Mouse (Mus musculus) stomach, embryonic 15.5 days (tissue): ENCODE measurements around the gene Uaca. TPM values are rescaled to one million over a fixed set of nuclear protein-coding genes. Genes with fewer than 3 reads are reported as not detected.

Source experiments
- ATAC-seq: fragments of 200-750 bp; cut with Nextera tagmentation; 2 replicates; pipeline ENCODE4 v1.8.0; 2017; ENCODE audit warnings: low read depth, moderate number of reproducible peaks, moderate TSS enrichment; ENCODE audit not compliant: insufficient read depth, low FRiP score
- H3K27ac ChIP-seq: fragments of 300-500 bp; sonication (generic); 2 replicates; pipeline ENCODE4 v1.5.1; 2015; ENCODE audit warnings: mild to moderate bottlenecking, inconsistent platforms
- H3K27me3 ChIP-seq: fragments of 300-500 bp; sonication (generic); replicated peaks from 2 replicates; pipeline ENCODE4 v1.6.1; 2015; ENCODE audit warnings: inconsistent platforms
- H3K36me3 ChIP-seq: fragments of 300-500 bp; sonication (generic); 2 replicates; pipeline ENCODE4 v1.6.1; 2015; ENCODE audit warnings: inconsistent platforms
- H3K4me1 ChIP-seq: fragments of 300-500 bp; sonication (generic); 2 replicates; pipeline ENCODE4 v1.6.1; 2015; ENCODE audit warnings: inconsistent platforms
- H3K4me2 ChIP-seq: fragments of 300-500 bp; sonication (generic); 2 replicates; pipeline ENCODE4 v1.6.1; 2015; ENCODE audit warnings: mild to moderate bottlenecking, inconsistent platforms
- H3K4me3 ChIP-seq: fragments of 300-500 bp; sonication (generic); replicated peaks from 2 replicates; pipeline ENCODE4 v1.5.1; 2015; ENCODE audit warnings: inconsistent platforms
- H3K9ac ChIP-seq: fragments of 300-500 bp; sonication (generic); 2 replicates; pipeline ENCODE4 v1.6.1; 2015; ENCODE audit warnings: inconsistent platforms
- H3K9me3 ChIP-seq: fragments of 300-500 bp; sonication (generic); 2 replicates; pipeline ENCODE4 v1.6.1; 2016; ENCODE audit warnings: inconsistent platforms
- WGBS: fragments of 180-500 bp; shearing (Covaris S2); methylation state at CpG from one replicate; pipeline ENCODE4 v1.1.7; 2015; 5-methylcytosine and 5-hydroxymethylcytosine counted together
- polyA plus RNA-seq: library from polyadenylated mRNA; unstranded; fragments of >200 nt; fragmentation: Nextera tagmentation; extraction: Ambion mirVana; gene quantifications from 2 replicates; pipeline ENCODE4 v1.2.1, GENCODE M21; 2015

Gene Uaca
- polyA plus RNA-seq, 1 experiment from 2014 or later, result 36.1 TPM

- no peaks in the 10 kb centered on the region for H3K27me3 ChIP-seq
- 0 out of 2 replicates have a peak, but pooled peaks cover 2% of the 10 kb centered on the region for H3K4me1 ChIP-seq
- H3K4me2 ChIP-seq, result no peak overlapping the region
- H3K4me3 ChIP-seq, result no peak overlapping the region
- no peak overlapping the region for H3K9ac ChIP-seq
- ATAC-seq, result no peak
- no peak overlapping the region for H3K27ac ChIP-seq
- 88% methylated on average over 4 of the region's 4 CpGs for whole genome bisulfite sequencing
- H3K36me3 ChIP-seq, result peaks cover 4% of the 10 kb centered on the region; the same call in 1 of the 2 replicates
- H3K9me3 ChIP-seq, result no peaks in the 10 kb centered on the region
Observed at GRCm38 (mm10) chr9:60821501-60821900, 27.2 kb downstream of the Uaca start.

GRCm38 (mm10) chr9:60822681-60823080 is 28.3 kb downstream of the Uaca start:
- no peak overlapping the region for H3K27ac ChIP-seq
- peaks cover 4% of the 10 kb centered on the region; the same call in 1 of the 2 replicates for H3K36me3 ChIP-seq
- no peak overlapping the region for H3K4me3 ChIP-seq
- H3K9ac ChIP-seq, result no peak overlapping the region
- no peaks in the 10 kb centered on the region for H3K9me3 ChIP-seq
- WGBS, result 82% methylated on average over 6 of the region's 6 CpGs
- H3K4me1 ChIP-seq, result no peaks in the 10 kb centered on the region
- no peak overlapping the region for H3K4me2 ChIP-seq
- no peaks in the 10 kb centered on the region for H3K27me3 ChIP-seq
- no peak for ATAC-seq

GRCm38 (mm10) chr9:60825506-60825905 is 31.2 kb downstream of the Uaca start:
- no peak overlapping the region for H3K9ac ChIP-seq
- no peak overlapping the region for H3K4me2 ChIP-seq
- 94% methylated on average over 7 of the region's 7 CpGs for WGBS
- no peaks in the 10 kb centered on the region for H3K9me3 ChIP-seq
- H3K4me3 ChIP-seq, result no peak overlapping the region
- no peak for ATAC-seq
- peaks cover 4% of the 10 kb centered on the region; the same call in 1 of the 2 replicates for H3K36me3 ChIP-seq
- no peaks in the 10 kb centered on the region for H3K27me3 ChIP-seq
- no peak overlapping the region for H3K27ac ChIP-seq
- no peaks in the 10 kb centered on the region for H3K4me1 ChIP-seq

GRCm38 (mm10) chr9:60826759-60827158 is 32.4 kb downstream of the Uaca start:
- WGBS, result 61% methylated on average over 7 of the region's 7 CpGs
- Histone ChIP-seq H3K9ac (no peak overlapping the region), H3K9me3 (no peaks in the 10 kb centered on the region), H3K27me3 (no peaks in the 10 kb centered on the region), H3K36me3 (peaks cover 4% of the 10 kb centered on the region; the same call in 1 of the 2 replicates), H3K4me3 (no peak overlapping the region), H3K27ac (no peak overlapping the region), H3K4me2 (no peak overlapping the region), H3K4me1 (no peaks in the 10 kb centered on the region)
- no peak for ATAC-seq

DNA sequence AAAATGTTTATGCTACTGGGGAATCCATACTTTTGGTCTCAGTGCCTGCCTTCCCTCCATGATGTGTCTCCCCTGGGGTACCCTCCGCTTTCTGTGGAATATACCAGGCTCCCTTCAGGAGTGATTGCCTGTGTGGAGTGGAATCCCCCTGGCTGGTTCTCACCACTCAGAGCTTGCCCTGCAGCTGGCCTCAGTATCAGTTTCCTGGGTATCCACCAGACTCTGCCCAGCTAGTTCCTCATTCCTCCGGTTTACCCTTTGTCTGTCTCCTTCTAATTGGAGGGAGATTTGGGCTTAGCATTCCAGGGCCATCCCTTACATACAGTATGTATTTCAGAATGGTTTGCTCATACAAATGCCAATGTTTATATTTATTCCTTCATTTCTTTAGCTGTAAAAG is 33.9 kb downstream of the Uaca start:
- H3K9me3 ChIP-seq, result no peaks in the 10 kb centered on the region
- no peaks in the 10 kb centered on the region for H3K4me1 ChIP-seq
- ATAC-seq, result no peak
- H3K36me3 ChIP-seq, result 0 out of 2 replicates have a peak, but pooled peaks cover 3% of the 10 kb centered on the region
- 67% methylated on average over 2 of the region's 2 CpGs for WGBS
- no peak overlapping the region for H3K27ac ChIP-seq
- H3K4me3 ChIP-seq, result no peak overlapping the region
- no peak overlapping the region for H3K9ac ChIP-seq
- no peak overlapping the region for H3K4me2 ChIP-seq
- no peaks in the 10 kb centered on the region for H3K27me3 ChIP-seq

- ATAC-seq, result no peak
- H3K4me3 ChIP-seq, result no peak overlapping the region
- no peaks in the 10 kb centered on the region for H3K4me1 ChIP-seq
- no peaks in the 10 kb centered on the region for H3K9me3 ChIP-seq
- H3K9ac ChIP-seq, result no peak overlapping the region
- no peaks in the 10 kb centered on the region for H3K36me3 ChIP-seq
- 72% methylated on average over 4 of the region's 4 CpGs for WGBS
- no peak overlapping the region for H3K4me2 ChIP-seq
- no peak overlapping the region for H3K27ac ChIP-seq
- no peaks in the 10 kb centered on the region for H3K27me3 ChIP-seq
Observed at GRCm38 (mm10) chr9:60829610-60830009, 35.3 kb downstream of the Uaca start.

- 47% methylated on average over 3 of the region's 3 CpGs for WGBS
- no peaks in the 10 kb centered on the region for H3K9me3 ChIP-seq
- no peak overlapping the region for H3K4me2 ChIP-seq
- no peak for ATAC-seq
- H3K27ac ChIP-seq, result no peak overlapping the region
- H3K36me3 ChIP-seq, result no peaks in the 10 kb centered on the region
- no peak overlapping the region for H3K9ac ChIP-seq
- H3K4me1 ChIP-seq, result no peaks in the 10 kb centered on the region
- H3K27me3 ChIP-seq, result no peaks in the 10 kb centered on the region
- no peak overlapping the region for H3K4me3 ChIP-seq
Observed at GRCm38 (mm10) chr9:60830079-60830478, 35.7 kb downstream of the Uaca start.

- WGBS, result 84% methylated on average over 8 of the region's 8 CpGs
- 0 out of 2 replicates have a peak, but pooled peaks have one; percentile 18 for ATAC-seq
- Histone ChIP-seq H3K27me3 (no peaks in the 10 kb centered on the region), H3K9me3 (no peaks in the 10 kb centered on the region), H3K4me2 (no peak overlapping the region), H3K36me3 (no peaks in the 10 kb centered on the region), H3K4me1 (peaks cover 6% of the 10 kb centered on the region), H3K4me3 (no peak overlapping the region), H3K27ac (no peak overlapping the region), H3K9ac (no peak overlapping the region)
Observed at GRCm38 (mm10) chr9:60832233-60832632, 37.9 kb downstream of the Uaca start.

DNA sequence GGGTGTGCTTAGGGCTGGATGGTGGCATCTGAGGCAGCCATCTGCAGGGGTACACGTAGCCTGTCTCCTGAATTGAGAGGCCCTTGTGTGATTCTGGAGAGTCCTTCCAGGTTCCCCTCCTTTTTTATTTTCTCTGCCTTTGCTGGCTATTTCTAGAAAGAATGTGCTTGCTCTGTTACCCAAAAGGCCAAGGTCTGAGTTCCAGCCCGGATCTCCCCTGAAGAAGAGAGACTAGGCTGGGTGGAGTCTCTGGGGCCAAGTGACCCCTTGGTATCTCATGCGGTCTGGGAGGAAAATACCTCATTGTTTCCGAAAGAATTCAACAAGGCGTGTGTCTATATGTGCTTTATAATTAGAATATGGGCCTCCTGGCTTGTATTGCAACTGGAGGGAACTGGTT is 41.8 kb downstream of the Uaca start:
- H3K27ac ChIP-seq, result peak overlapping the region; percentile 52; the same call in 1 of the 2 replicates
- H3K36me3 ChIP-seq, result no peaks in the 10 kb centered on the region
- H3K4me2 ChIP-seq, result no peak overlapping the region
- peaks cover 27% of the 10 kb centered on the region for H3K4me1 ChIP-seq
- ATAC-seq, result no peak
- no peak overlapping the region for H3K9ac ChIP-seq
- WGBS, result 64% methylated on average over 5 of the region's 5 CpGs
- H3K4me3 ChIP-seq, result no peak overlapping the region
- H3K27me3 ChIP-seq, result no peaks in the 10 kb centered on the region
- H3K9me3 ChIP-seq, result no peaks in the 10 kb centered on the region

DNA sequence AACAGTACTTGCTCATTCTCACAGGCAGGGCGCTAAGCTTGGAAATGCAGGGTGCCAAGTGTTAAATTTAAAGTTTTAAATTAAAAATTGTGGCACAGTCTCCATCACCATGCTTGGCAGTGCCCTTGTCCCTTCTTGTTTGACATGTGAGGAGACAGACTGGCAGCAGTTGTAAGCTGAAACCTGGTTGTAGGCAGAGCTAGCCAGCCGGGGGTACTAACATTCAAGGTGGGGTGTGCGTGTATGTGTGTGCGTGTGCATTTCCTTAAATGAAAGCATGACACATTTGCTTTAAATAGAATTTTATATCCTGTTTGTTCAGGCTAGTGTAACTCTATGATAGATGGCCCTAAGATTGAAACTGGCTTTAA is 42.7 kb downstream of the Uaca start:
- ATAC-seq, result peak; percentile 28; the same call in 1 of the 2 replicates
- Histone ChIP-seq H3K4me3 (0 out of 2 replicates have a peak overlapping the region, but pooled peaks have one; percentile 21), H3K36me3 (no peaks in the 10 kb centered on the region), H3K9ac (no peak overlapping the region), H3K4me1 (peaks cover 32% of the 10 kb centered on the region), H3K27ac (peak overlapping the region; percentile 60; the same call in 1 of the 2 replicates), H3K27me3 (no peaks in the 10 kb centered on the region), H3K9me3 (no peaks in the 10 kb centered on the region), H3K4me2 (peak overlapping the region; percentile 46)
- 48% methylated on average over 4 of the region's 4 CpGs for WGBS

DNA sequence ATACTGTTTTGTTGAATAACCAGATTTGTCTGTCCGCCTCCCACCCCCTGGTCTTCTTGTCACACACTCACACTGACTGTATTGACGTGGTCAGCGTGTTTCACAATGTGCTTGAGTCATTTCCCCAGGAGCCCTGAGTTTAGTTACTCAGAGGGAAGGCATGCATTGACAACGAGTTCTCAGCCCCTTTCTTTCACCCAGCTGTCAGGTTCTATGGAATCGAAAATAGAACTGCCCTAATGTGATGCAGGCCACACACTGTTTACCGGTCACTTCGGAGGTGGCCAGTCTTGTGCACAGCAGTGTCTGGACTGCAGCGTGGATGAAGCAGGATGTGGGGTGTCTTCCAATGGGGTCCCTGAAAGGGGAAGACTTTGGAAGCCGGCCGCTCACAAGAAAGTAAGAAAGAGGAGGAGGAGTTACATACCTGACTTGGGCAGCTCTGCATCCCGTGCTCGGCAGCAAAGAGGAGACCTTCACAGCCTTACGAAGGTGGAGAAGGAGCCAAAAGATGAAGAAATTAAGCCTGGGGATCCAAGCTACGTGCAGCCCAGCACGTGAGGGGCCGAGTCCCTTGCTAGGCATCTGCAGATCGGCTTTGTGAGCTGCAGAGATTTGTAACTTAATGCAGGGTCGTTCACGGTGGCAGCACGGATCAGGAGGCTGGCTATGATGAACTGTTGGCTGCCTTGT is 43.3 kb downstream of the Uaca start:
- Histone ChIP-seq H3K4me1 (peaks cover 32% of the 10 kb centered on the region), H3K4me2 (peak overlapping the region; percentile 46), H3K9me3 (no peaks in the 10 kb centered on the region), H3K27ac (peak overlapping the region; percentile 83), H3K9ac (no peak overlapping the region), H3K27me3 (no peaks in the 10 kb centered on the region), H3K4me3 (peak overlapping the region; percentile 21), H3K36me3 (no peaks in the 10 kb centered on the region)
- peak; percentile 45; the same call in 1 of the 2 replicates for ATAC-seq
- WGBS, result 18% methylated on average over 20 of the region's 20 CpGs

GRCm38 (mm10) chr9:60838331-60838872 is 44.1 kb downstream of the Uaca start:
- peaks cover 32% of the 10 kb centered on the region for H3K4me1 ChIP-seq
- peak overlapping the region; percentile 46 for H3K4me2 ChIP-seq
- H3K27ac ChIP-seq, result peak overlapping the region; percentile 83; the same call in 1 of the 2 replicates
- 0 out of 2 replicates have a peak overlapping the region, but pooled peaks have one; percentile 6 for H3K9ac ChIP-seq
- no peak for ATAC-seq
- H3K27me3 ChIP-seq, result no peaks in the 10 kb centered on the region
- no peaks in the 10 kb centered on the region for H3K9me3 ChIP-seq
- WGBS, result 49% methylated on average over 9 of the region's 9 CpGs
- H3K36me3 ChIP-seq, result no peaks in the 10 kb centered on the region
- peak overlapping the region; percentile 21; the same call in 1 of the 2 replicates for H3K4me3 ChIP-seq
